Mouse (Mus musculus) ovary, postnatal 10 days (tissue): ENCODE data around the gene Plekhg3.

Source experiments
- DNase-seq: peaks from one replicate; pipeline ENCODE4 v3.0.0; 2022; ENCODE audit warnings: low spot score

Gene Plekhg3

DNA sequence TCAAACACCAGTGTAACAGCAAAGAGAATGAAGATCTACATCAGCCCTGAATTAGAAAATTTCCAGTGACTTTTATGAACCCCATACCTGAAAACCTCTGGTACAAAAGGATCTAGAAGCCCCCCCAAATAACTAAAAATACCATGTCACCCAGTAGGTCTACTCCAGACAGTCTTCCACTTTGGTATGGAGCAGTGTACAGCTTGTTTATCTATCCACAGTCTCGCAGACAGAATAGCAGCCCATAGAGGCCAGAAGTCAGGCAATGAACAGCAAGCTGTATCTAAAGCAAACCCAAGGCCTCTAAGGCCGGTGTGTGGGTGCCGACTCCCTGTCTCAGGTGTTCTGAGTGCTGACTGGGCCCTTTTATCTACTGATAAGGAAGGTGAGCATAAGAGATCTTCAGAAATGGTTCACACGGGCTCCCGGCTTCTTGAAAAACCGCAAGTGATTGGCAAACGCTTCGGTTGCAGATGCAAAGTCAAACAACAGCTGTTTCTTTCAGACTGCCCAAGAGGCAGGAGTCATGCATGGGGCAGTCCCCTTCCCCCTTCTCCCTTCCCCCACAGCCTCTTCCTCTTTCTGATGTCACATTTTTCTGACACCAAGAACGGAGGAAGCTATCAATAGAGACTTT is 3.3 kb upstream of the Plekhg3 start:
- no peak for DNase-seq

GRCm38 (mm10) chr12:76528766-76529165 is 1.9 kb upstream of the Plekhg3 start:
- DNase-seq = no peak

DNA sequence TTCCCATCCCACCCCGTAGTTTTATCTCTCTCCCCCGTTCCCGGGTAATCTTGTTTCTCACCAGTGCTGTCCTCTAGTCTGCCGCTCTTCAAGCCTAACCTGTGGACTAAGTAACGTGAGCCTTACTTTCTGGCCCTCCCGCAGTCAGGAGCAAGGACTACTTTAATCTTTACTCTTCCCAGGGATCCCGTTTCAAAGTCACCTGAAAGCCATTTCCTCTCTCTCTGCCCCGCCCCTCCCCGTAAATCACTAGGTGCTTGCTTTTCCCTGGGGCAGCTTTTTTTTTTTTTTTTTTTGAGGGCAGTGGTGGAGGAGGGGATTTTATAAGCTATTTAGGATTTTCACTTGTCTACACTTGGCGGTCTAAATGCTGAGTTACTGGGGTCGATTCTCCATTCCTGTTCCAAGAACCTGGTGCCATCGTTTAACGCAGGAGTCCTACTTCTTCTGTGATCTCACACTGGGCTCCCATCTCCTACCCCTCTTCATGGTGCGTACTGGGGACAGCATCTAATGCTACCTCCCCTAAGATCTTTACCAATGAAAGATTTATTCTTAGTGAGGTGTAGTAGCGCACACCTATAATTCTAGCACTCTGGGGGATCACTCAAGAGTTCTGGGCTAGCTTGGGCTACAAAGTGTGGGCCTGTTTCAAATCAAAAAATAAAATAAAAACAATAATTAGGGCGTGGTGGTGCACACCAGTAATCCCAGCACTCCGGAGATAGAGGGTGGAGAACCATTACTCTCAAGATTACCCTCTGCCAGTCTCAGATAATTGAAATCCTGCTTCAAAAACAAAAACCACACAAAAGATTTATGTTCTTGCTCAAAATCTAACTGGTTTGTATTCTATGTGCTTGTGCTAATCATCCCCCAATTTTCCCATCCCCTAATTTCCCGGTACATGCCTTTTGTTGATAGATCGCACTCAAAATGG is 1.6 kb downstream of the Plekhg3 start:
- DNase-seq = no peak

- no peak for DNase-seq
Observed at GRCm38 (mm10) chr12:76532926-76533376, 2.3 kb downstream of the Plekhg3 start.

GRCm38 (mm10) chr12:76533377-76534222 is 2.9 kb downstream of the Plekhg3 start:
- peak; percentile 68 for DNase-seq

DNA sequence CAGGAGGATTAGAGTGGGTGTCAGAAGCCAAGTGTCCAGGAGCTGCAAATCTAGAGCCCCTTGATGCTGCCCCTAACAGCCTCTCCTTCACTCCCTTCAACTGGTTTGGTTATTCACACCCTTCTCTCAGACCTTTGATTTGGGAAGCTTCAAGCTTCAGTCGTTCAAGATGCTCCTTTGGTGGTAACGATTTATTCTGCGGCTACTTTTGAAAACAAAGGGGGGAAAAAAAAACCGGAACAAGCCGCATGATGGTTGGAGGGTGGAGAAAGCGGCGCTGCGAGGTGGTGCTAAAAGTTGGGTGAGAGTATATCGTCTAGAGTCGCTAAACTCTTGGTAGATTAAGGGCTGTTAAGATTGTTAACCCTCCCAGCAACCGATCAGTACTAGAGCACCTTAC is 3.5 kb downstream of the Plekhg3 start:
- no peak for DNase-seq

DNA sequence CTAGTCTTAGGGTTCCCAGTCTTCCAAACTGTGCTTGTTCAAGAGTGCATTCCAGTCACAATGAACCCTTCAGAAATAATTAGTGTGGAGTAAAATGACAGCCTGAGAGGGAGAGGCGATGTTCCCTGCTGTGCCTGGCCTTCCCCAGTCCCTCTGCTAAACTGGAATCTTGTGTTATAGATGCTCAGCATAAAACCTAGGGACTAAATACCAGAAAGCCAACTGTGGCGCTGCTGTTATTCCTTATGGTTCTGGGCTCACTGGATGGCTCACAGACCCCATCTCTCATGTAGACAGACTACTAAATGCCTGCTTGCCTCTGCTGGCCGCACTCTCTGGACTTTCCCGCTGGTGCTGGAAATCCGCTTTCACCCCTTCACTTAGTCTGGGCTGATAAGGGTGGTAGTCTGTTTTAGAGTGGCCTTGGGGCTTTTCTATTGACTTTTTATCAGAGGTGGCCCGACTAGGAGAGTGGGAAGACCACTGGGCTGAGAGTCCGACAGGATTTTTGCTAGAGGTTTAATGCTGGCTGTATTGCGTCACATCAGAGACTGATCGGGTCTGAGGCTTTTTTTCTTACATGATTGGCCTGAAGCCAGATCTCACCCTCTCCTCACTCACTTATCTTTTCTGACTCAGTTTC is 4.1 kb downstream of the Plekhg3 start:
- DNase-seq = no peak

- no peak for DNase-seq
Observed at GRCm38 (mm10) chr12:76535471-76535900, 4.8 kb downstream of the Plekhg3 start.

- no peak for DNase-seq
Observed at GRCm38 (mm10) chr12:76536591-76537153, 6.0 kb downstream of the Plekhg3 start.

DNA sequence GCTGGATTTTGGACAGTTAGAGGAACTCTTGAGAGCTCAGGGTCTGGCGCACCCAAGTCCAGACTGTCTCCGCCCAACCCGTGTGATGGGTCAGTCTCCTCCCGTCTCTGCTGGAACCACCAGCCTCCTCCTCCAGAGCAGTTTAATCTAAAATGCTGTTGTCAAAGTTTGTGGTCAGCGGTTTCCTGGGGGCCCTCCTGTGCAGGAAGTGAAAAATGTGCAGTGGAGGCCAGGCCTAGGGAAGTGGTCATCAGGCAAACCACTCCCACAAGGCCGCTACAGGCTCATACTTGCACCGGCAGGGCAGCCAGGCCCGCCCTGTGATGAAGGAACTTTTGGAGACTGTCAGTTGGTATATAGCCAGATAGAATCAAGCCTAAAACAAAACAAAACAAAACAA is 6.7 kb downstream of the Plekhg3 start:
- no peak for DNase-seq

DNA sequence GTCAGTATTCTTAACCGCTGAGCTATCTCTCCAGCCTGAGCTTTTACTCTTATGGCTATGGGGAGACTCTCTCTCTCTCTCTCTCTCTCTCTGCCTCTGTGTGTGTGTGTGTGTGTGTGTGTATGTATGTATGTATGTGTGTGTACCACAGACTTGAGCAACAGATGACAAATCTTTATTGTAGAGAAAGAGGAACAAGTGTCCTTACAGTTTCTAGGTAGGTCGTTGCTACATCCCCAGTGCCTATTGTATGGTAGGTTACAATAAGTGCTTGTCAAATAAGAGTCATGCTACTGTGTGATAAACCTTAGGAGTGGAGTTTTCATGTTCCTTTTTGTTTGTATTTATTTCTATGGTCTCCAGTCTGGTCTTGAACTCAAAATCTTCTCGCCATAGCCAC is 9.5 kb downstream of the Plekhg3 start:
- no peak for DNase-seq

- DNase-seq = no peak
Observed at GRCm38 (mm10) chr12:76540701-76541221, 10.1 kb downstream of the Plekhg3 start.

GRCm38 (mm10) chr12:76541475-76541874 is 10.8 kb downstream of the Plekhg3 start:
- DNase-seq = no peak

DNA sequence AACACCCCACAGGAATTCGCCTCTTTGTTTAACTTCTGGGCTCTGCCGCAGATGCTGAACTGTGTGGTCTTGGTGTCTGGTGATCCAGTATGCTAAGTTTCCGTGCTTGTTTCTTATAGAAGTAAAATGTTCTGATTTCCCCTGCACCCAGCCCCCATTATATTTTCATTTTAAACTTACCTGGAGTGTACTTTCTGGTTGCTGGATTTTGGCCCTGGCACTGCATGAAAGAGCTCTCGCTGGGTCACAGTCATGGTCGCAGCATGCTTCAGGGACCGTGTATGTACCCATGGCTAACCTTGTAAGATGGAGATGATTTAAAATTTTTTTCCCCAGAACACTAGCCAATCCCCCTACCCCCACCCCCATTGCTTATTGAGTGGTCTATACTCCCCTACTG is 11.2 kb downstream of the Plekhg3 start:
- DNase-seq = no peak

- no peak for DNase-seq
Observed at GRCm38 (mm10) chr12:76545786-76546370, 15.2 kb downstream of the Plekhg3 start.

- DNase-seq = no peak
Observed at GRCm38 (mm10) chr12:76546383-76547276, 15.9 kb downstream of the Plekhg3 start.

GRCm38 (mm10) chr12:76547409-76548081 is 16.9 kb downstream of the Plekhg3 start:
- DNase-seq = no peak

DNA sequence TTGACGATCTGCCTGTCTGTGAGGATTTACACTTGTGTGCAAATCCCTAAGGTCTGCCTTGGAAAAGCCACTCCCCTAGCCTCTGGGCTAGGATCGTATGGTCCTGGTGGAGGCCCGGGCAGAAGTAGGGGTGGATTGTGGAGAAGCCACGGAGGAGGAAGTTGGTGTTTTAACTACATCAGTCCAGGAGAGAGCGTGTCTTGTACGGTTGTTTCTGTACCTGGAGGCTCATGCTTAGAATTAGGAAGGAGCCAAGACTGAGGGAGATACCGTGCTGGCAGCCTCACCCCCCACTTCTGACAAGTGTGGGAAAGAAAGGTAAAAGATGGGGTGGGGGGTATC is 17.4 kb downstream of the Plekhg3 start:
- DNase-seq = no peak

GRCm38 (mm10) chr12:76549203-76549602 is 18.5 kb downstream of the Plekhg3 start:
- no peak for DNase-seq
